Mouse (Mus musculus) MEL (cell line): ENCODE data around the gene Ppfibp2.

Source experiments
- CHD2 ChIP-seq: IDR thresholded peaks from 2 replicates; pipeline ENCODE4 v1.6.1; 2011; ENCODE audit warnings: low read length, improper control_type of control experiment
- CTCF ChIP-seq, 3 experiments: IDR thresholded peaks in 2 of 3; conservative IDR thresholded peaks in 1 of 3; 2 replicates each; pipeline ENCODE4 v1.5.1; 2011 to 2012; ENCODE audit warnings: low read length in 3 of 3, low read depth in 2 of 3, mild to moderate bottlenecking in 2 of 3, improper control_type of control experiment in 1 of 3, inconsistent platforms in 1 of 3, mixed read lengths in 1 of 3, moderate library complexity in 1 of 3; ENCODE audit not compliant: control insufficient read depth in 1 of 3, insufficient read depth in 1 of 3, poor library complexity in 1 of 3, severe bottlenecking in 1 of 3
- E2F4 ChIP-seq: IDR thresholded peaks from 2 replicates; pipeline ENCODE4 v1.6.1; 2011; ENCODE audit warnings: low read depth, low read length, improper control_type of control experiment, borderline replicate concordance
- GATA1 ChIP-seq: IDR thresholded peaks from 2 replicates; pipeline ENCODE4 v1.6.1; 2011; ENCODE audit warnings: low read depth, low read length, improper control_type of control experiment
- MAFK ChIP-seq: IDR thresholded peaks from 2 replicates; pipeline ENCODE4 v1.6.1; 2011; ENCODE audit warnings: low read depth, mild to moderate bottlenecking, low read length, improper control_type of control experiment, borderline replicate concordance
- POLR2A ChIP-seq, 2 experiments: IDR thresholded peaks; 2 replicates each; pipeline ENCODE4 v1.6.1; 2011 to 2012; ENCODE audit warnings: low read length in 2 of 2, mild to moderate bottlenecking in 2 of 2, control low read depth in 1 of 2, improper control_type of control experiment in 1 of 2, low read depth in 1 of 2, moderate library complexity in 1 of 2; ENCODE audit not compliant: control insufficient read depth in 1 of 2, insufficient read depth in 1 of 2, poor library complexity in 1 of 2
- UBTF ChIP-seq: IDR thresholded peaks from 2 replicates; pipeline ENCODE4 v1.6.1; 2012; ENCODE audit warnings: low read depth, mild to moderate bottlenecking, inconsistent platforms, low read length, improper control_type of control experiment, moderate library complexity, borderline replicate concordance; ENCODE audit not compliant: insufficient read depth

GRCm38 (mm10) chr7:107747476-107747875 is 152.5 kb downstream of the Ppfibp2 start:
- TF ChIP-seq UBTF (no peak), CHD2 (no peak), CTCF (IDR thresholded peaks at IDR 0.05 in 2 of 3, conservative IDR thresholded peaks at IDR 0.05 in 1 of 3; ENCODE audit: control insufficient read depth in 1 of 3, insufficient read depth in 1 of 3, low read depth in 2 of 3, low read length in 3 of 3, poor library complexity in 1 of 3, severe bottlenecking in 1 of 3) (no peak), MAFK (no peak), POLR2A (IDR thresholded peaks at IDR 0.05; ENCODE audit: control insufficient read depth in 1 of 2, insufficient read depth in 1 of 2, low read depth in 1 of 2, low read length in 2 of 2, poor library complexity in 1 of 2) (no peak), E2F4 (no peak), GATA1 (no peak)
